Mouse (Mus musculus): ENCODE data around the gene Yju2.

Gene Yju2

DNA sequence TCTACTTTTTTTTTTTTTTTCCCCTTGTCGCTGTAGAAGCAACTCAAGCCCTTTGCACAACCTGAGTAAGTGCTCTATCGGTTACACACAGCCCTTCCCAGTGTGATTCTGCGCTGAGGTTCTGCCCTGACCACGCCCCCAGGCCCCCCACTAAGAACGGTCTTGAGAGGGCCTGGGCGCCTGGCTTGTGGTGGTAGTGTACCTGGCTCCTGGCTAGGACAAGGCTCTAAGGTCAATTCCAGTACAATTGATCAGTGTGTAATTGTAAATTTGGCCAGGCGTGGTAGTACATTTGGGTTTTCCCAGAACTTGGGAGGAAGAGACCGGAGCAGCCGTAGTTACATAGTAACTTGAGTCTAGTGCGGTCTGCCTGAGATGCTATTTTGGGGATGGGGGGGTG lies 48.1 kb downstream of the Yju2 start:
- DNase-seq (ENCODE audit: low read depth, low spot score) = no peak

- no peak for DNase-seq (ENCODE audit: low read depth, low spot score)
Observed at GRCm38 (mm10) chr17:56007444-56008355, 48.8 kb downstream of the Yju2 start.

- DNase-seq (ENCODE audit: low read depth, low spot score) = peak; percentile 93
Observed at GRCm38 (mm10) chr17:56008356-56009087, 49.6 kb downstream of the Yju2 start.

DNA sequence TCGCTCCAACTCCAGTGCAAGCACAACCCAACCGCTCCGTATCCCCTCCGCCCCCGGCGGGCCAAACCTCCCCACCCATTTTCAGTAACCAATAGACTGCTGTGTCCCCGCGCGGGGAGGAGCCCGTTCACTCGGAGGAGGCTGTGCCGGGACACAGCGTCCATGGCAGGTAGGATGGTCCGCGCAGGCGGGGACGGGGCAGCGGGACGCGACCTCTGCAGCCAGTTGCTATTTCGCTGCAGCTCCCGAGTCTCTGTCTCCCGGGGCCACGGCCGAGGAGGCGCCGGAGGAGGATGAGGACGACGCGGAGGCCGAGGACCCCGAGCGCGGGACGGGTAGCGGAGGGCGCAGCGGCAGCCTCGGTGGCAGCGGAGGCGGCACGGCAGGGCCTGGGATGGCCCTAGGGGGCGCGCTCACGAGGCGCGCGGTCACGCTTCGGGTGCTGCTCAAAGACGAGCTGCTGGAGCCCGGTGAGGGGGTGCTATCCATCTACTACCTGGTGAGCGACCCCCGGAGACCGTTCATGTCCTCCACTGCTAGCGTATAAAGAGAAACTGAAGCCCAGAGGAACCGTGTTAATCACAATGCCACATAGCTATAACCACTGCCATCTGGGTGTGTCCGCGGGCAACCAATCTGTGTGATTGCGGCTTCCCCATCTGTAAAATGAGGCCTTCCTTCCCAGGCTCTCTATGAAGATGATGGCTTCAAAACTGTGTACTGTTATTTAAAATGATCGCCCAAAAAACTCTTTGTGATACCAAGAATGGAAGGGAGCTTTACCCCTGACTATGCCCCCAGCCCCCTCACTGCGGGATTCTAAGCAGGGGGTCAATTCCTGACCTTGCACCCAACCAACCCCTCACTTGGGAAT lies 50.4 kb downstream of the Yju2 start:
- peak; percentile 69 for DNase-seq (ENCODE audit: low read depth, low spot score)

- DNase-seq (ENCODE audit: low read depth, low spot score) = no peak
Observed at GRCm38 (mm10) chr17:56009962-56010240, 51.0 kb downstream of the Yju2 start.

- DNase-seq (ENCODE audit: low read depth, low spot score) = no peak
Observed at GRCm38 (mm10) chr17:56010255-56010654, 51.4 kb downstream of the Yju2 start.

DNA sequence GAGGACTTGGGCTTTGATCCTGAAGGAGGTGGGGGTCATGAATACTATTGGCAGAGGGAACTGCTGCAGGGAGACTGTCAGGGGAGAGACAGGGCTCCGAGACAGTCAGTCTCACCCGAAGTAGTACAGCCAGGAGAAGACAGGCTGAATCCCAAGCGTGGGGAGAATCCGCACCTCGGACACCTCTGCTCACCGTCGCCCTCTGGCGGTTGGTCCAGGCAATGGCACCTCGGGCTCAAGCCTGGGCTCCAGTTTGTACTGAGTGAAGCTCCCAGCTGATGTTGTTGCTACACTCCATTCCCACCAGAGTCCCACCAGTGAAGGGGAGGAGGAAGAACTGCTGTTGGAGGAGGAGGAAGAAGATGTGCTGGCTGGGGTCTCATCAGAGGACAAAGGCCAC lies 51.8 kb downstream of the Yju2 start:
- peak; percentile 40 for DNase-seq (ENCODE audit: low read depth, low spot score)

- no peak for DNase-seq (ENCODE audit: low read depth, low spot score)
Observed at GRCm38 (mm10) chr17:56011441-56011840, 52.5 kb downstream of the Yju2 start.

- DNase-seq (ENCODE audit: low read depth, low spot score) = no peak
Observed at GRCm38 (mm10) chr17:56015293-56015692, 56.4 kb downstream of the Yju2 start.

DNA sequence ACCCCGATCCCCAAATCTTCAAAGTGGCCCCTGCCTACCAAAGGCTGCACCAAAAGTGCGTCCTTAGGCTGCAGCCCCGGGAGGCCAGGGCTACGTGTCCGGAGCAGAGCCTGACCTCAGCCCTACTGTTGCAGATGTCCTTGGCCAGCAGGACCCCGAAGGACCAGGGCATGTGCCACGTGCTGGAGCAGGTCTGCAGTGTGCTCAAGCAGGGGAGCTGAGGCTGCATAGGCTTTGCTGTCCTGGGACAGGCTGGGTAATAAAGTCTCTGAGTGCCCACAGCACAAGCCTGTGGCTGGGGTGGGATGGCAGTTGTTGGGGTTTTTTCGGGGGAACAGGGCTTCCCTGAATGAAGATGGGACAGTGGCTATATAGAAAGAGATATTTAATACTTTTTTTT lies 57.5 kb downstream of the Yju2 start:
- no peak for DNase-seq (ENCODE audit: low read depth, low spot score)

DNA sequence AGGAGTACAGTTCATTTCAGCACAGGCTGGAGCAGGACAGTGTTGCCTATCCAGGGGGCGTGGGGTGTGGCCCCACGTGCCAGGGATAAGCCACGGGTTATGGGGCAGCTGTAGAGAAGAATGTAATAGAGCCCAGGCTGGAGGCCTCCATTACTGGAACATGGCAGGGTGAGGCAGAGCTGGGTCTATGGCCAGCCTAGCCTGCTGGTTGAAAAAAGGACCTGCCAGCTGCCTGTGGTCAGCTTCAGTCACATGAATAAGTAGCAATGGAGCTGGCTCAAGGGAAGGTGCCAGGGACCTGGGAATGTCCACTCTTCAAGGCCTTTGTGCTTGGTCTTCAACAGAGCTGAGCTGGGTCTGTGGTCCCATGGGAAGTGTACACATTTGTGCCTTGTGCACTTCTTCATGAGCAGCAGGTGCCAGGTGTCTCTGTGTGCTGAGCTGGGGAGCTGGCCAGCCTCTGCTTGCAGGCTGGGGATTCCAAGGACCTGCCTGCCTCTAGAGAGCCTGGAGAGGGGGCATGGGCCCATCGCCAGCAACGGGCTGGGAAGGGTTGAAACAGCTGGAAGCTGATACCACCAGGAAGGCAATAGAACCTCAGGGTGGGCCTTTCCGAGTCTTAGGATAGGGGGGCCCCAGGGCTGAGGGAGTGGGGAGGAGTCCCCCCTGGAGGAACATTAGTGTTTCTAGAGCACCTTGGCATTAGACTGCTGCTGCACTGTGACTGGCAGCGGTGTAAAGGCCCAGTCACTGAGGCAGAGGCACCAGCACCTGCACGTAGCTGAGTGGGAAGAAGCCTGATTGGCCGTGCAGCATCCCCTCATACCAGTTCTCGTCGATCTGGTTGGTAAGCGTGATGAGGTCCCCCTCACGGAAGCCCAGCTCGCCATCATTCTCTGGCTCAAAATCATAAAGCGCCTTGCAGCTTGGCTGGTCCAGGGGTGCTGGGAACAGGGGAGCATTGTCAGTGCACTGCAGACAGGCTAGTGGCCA lies 58.2 kb downstream of the Yju2 start:
- no peak for DNase-seq (ENCODE audit: low read depth, low spot score)

DNA sequence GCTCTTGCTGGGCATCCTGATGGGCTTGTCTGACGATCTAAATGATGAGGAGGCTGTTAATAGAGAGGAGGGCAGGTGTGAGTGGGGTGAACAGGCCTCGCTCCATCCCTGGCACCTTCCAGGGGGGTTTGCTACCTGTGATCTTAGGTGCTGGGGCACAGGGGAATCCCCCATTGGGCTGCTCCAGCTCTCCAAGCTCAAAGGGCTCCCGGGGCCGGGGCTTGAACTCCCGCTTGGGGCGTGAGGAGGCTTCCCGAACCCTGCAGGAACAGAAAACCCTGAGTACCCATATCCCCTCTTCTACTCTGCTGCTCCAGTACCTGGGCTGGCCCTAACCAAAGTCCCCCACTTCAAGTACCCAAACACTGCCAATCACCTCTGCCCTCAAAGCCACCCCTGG lies 58.9 kb downstream of the Yju2 start:
- DNase-seq (ENCODE audit: low read depth, low spot score) = no peak

Measured in retina, postnatal 7 days (tissue).